Mouse (Mus musculus): Measurements from ENCODE around the gene Fthl17b.
"Not testable (repeated sequence)": the region's sequence is repeated elsewhere in the genome, so short reads cannot be mapped to it uniquely, and the experiment has no call there.

DNA sequence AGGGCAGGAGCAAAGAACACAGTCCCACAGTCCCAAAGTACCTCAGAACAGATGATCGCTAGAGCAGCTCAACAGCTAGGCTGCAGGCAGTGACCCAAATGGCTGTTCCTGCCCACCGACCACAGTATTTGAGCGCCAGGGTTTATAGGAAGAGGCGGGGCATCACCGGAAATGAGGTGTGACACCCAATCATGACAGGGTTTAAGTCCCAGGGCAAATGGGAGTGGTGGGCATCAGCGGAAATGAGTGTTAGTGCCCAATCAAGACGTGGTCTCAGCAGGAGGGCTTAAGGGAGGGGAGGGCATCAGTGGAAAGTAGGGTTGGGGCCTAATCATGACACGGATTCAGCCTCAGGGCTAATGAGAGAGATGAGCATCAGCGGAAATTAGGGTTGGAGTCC lies 23.9 kb upstream of the Fthl17b start, which contains the start of gene Fthl17d:
- not testable (repeated sequence) for TF ChIP-seq CTCF (IDR thresholded peaks at IDR 0.05; ENCODE audit: low read depth, low read length); POLR2A (IDR thresholded peaks at IDR 0.05; ENCODE audit: insufficient read depth, low read length); EP300 (IDR thresholded peaks at IDR 0.05; ENCODE audit: insufficient read depth, low read depth, low read length)
